Mouse (Mus musculus) ES-Bruce4 (cell line): Measurements from ENCODE around the gene Sec31a. TPM values are rescaled to one million over a fixed set of nuclear protein-coding genes. Genes with fewer than 3 reads are reported as not detected.

Source experiments
- H3K27ac ChIP-seq: 2 replicates; pipeline ENCODE4 v1.5.1; 2012; ENCODE audit warnings: low read length, inconsistent platforms; ENCODE audit not compliant: insufficient read depth
- H3K27me3 ChIP-seq: 2 replicates; pipeline ENCODE4 v1.6.1; 2012; ENCODE audit warnings: mild to moderate bottlenecking, low read length, inconsistent platforms; ENCODE audit not compliant: control insufficient read depth, poor library complexity, insufficient read depth, severe bottlenecking
- H3K36me3 ChIP-seq: 2 replicates; pipeline ENCODE4 v1.6.1; 2012; ENCODE audit warnings: inconsistent platforms, mild to moderate bottlenecking, low read length, moderate library complexity; ENCODE audit not compliant: control insufficient read depth, poor library complexity, insufficient read depth, severe bottlenecking
- H3K4me1 ChIP-seq: one replicate; pipeline ENCODE4 v1.8.1; 2011; ENCODE audit warnings: low read length; ENCODE audit not compliant: control insufficient read depth, insufficient read depth
- H3K4me3 ChIP-seq: 2 replicates; pipeline ENCODE4 v1.5.1; 2011; ENCODE audit warnings: low read depth, mild to moderate bottlenecking, low read length
- H3K9ac ChIP-seq: 2 replicates; pipeline ENCODE4 v1.6.1; 2012; ENCODE audit warnings: low read depth, mild to moderate bottlenecking, inconsistent platforms; ENCODE audit not compliant: poor library complexity, severe bottlenecking
- H3K9me3 ChIP-seq: replicated peaks from 2 replicates; pipeline ENCODE4 v1.6.1; 2012; ENCODE audit warnings: mild to moderate bottlenecking, low read length, inconsistent platforms; ENCODE audit not compliant: control insufficient read depth, poor library complexity, insufficient read depth, severe bottlenecking
- CTCF ChIP-seq: IDR thresholded peaks from one replicate; pipeline ENCODE4 v1.8.1; 2011; ENCODE audit warnings: low read depth, low read length
- EP300 ChIP-seq: IDR thresholded peaks from 2 replicates; pipeline ENCODE4 v1.6.1; 2011; ENCODE audit warnings: low read depth, low read length; ENCODE audit not compliant: insufficient read depth
- POLR2A ChIP-seq: IDR thresholded peaks from one replicate; pipeline ENCODE4 v1.8.1; 2011; ENCODE audit warnings: low read length; ENCODE audit not compliant: insufficient read depth
- polyA plus RNA-seq: library from polyadenylated mRNA; stranded (reverse); fragments of >200 nt; gene quantifications from 2 replicates; pipeline ENCODE4 v1.2.4, GENCODE M21; 2011; ENCODE audit warnings: low read depth; ENCODE audit not compliant: missing spikeins, insufficient read depth, insufficient read length

Sec31a gene
- polyA plus RNA-seq, 1 experiment: 197 TPM

- TF ChIP-seq CTCF: no peak
- Histone ChIP-seq H3K36me3 (no peaks in the 10 kb centered on the region), H3K4me1 (peaks cover 2% of the 10 kb centered on the region), H3K27ac (no peak overlapping the region), H3K4me3 (no peak overlapping the region), H3K9ac (no peak overlapping the region), H3K27me3 (no peaks in the 10 kb centered on the region), H3K9me3 (no peaks in the 10 kb centered on the region)
Observed at GRCm38 (mm10) chr5:100333607-100334380, 82.2 kb downstream of the Sec31a start.

- no peaks in the 10 kb centered on the region for H3K4me1 ChIP-seq
- TF ChIP-seq POLR2A: no peak
- no peak for TF ChIP-seq CTCF
- TF ChIP-seq EP300: no peak
- H3K9ac ChIP-seq: no peak overlapping the region
- H3K27me3 ChIP-seq: no peaks in the 10 kb centered on the region
- H3K27ac ChIP-seq: no peak overlapping the region
- H3K36me3 ChIP-seq: no peaks in the 10 kb centered on the region
- H3K9me3 ChIP-seq: no peaks in the 10 kb centered on the region
- no peak overlapping the region for H3K4me3 ChIP-seq
Observed at GRCm38 (mm10) chr5:100332300-100333004, 83.6 kb downstream of the Sec31a start.

GRCm38 (mm10) chr5:100331636-100332035, 84.4 kb downstream of the Sec31a start:
- no peaks in the 10 kb centered on the region for H3K9me3 ChIP-seq
- H3K27ac ChIP-seq: no peak overlapping the region
- no peaks in the 10 kb centered on the region for H3K27me3 ChIP-seq
- no peak overlapping the region for H3K9ac ChIP-seq
- no peak for TF ChIP-seq POLR2A
- TF ChIP-seq EP300: no peak
- no peak for TF ChIP-seq CTCF
- H3K4me1 ChIP-seq: no peaks in the 10 kb centered on the region
- no peak overlapping the region for H3K4me3 ChIP-seq
- no peaks in the 10 kb centered on the region for H3K36me3 ChIP-seq

- peak; percentile 81 for TF ChIP-seq EP300
- TF ChIP-seq POLR2A: no peak
- TF ChIP-seq CTCF: peak; percentile 100
- Histone ChIP-seq H3K27me3 (no peaks in the 10 kb centered on the region), H3K4me1 (peaks cover 2% of the 10 kb centered on the region), H3K9ac (no peak overlapping the region), H3K4me3 (no peak overlapping the region), H3K36me3 (no peaks in the 10 kb centered on the region), H3K27ac (no peak overlapping the region), H3K9me3 (no peaks in the 10 kb centered on the region)
Observed at GRCm38 (mm10) chr5:100322081-100322480, 94.0 kb downstream of the Sec31a start.

GRCm38 (mm10) chr5:100317842-100318241, 98.2 kb downstream of the Sec31a start:
- H3K27ac ChIP-seq: no peak overlapping the region
- TF ChIP-seq POLR2A: no peak
- no peak for TF ChIP-seq CTCF
- no peak for TF ChIP-seq EP300
- peaks cover 2% of the 10 kb centered on the region for H3K4me1 ChIP-seq
- H3K9ac ChIP-seq: no peak overlapping the region
- H3K4me3 ChIP-seq: peak overlapping the region; percentile 18; the same call in 1 of the 2 replicates
- no peaks in the 10 kb centered on the region for H3K36me3 ChIP-seq
- no peaks in the 10 kb centered on the region for H3K9me3 ChIP-seq
- H3K27me3 ChIP-seq: no peaks in the 10 kb centered on the region

GRCm38 (mm10) chr5:100317010-100317409, 99.0 kb downstream of the Sec31a start:
- no peak overlapping the region for H3K4me3 ChIP-seq
- H3K9ac ChIP-seq: no peak overlapping the region
- H3K4me1 ChIP-seq: peaks cover 2% of the 10 kb centered on the region
- no peaks in the 10 kb centered on the region for H3K36me3 ChIP-seq
- H3K27ac ChIP-seq: no peak overlapping the region
- no peaks in the 10 kb centered on the region for H3K27me3 ChIP-seq
- no peaks in the 10 kb centered on the region for H3K9me3 ChIP-seq
- TF ChIP-seq CTCF (no peak), POLR2A (no peak), EP300 (no peak)
